Mouse (Mus musculus) hematopoietic stem cell, adult 5-6 weeks (primary cell): ENCODE measurements around the gene Eef1akmt1. TPM values are rescaled to one million over a fixed set of nuclear protein-coding genes. Genes with fewer than 3 reads are reported as not detected.

ENCODE experiments used
- ATAC-seq, 2 experiments: fragments of 125-278 bp in 1 of 2; replicated peaks in 1 of 2; 2 replicates each; pipeline ENCODE4 v1.8.0; 2016 to 2017; ENCODE audit warnings: inconsistent platforms in 2 of 2, mild to moderate bottlenecking in 2 of 2, moderate number of reproducible peaks in 2 of 2, low read depth in 1 of 2, moderate TSS enrichment in 1 of 2; ENCODE audit not compliant: low FRiP score in 2 of 2, poor library complexity in 2 of 2, severe bottlenecking in 2 of 2, insufficient read depth in 1 of 2, low TSS enrichment in 1 of 2
- total RNA-seq: library from RNA; stranded (forward); fragments of 172-1452, 232-1000 nt; gene quantifications from 2 replicates; pipeline ENCODE4 v1.2.3, GENCODE M21; 2017

The Eef1akmt1 gene
- total RNA-seq, 1 experiment from 2014 or later: 13.3 TPM

DNA sequence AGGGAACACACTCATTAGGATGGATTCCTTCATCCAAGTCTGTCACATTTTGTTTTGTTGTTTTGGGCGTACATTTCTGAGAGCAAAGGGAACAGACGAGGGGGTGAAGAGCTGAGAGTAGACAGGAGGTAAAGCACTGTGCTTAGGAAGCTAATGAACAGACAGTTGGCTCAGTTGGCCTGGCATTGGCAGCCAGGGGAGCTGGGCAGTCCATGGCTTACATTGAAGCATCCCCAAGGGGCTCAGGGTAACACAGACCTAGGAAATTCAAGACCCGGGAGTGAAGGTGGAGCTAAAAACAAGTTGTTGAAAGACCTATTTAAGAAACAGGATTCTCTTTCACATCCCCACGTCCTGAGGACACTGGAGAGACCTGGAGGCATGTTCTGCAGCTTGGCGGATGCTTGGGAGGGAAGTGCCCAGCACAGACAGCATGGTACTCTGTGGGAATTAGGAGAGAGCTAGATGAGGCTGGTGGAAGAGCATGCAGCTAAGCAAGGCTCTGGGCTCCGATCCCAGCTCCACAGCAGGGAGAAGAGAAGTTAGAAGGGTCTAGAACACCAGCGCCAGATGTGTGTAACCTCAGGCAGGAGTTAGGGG is 15.8 kb downstream of the Eef1akmt1 start:
- ATAC-seq: no peak

DNA sequence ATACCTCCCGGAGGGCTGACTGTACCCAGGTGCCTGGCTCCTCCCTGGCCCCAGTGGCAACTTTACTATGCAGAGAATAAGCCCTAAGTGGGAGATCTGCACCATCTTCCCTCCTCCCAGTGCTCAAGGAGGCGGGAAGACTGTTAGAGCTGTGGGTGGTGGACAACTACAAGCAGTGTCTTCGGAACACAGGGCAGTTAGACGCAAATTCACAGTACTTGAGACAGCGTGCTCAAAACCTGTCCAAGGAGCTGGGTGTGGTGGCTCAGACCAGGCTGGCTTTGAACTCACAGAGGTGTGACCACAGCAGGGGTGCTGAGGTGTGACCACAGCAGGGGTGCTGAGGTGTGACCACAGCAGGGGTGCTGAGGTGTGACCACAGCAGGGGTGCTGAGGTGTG is 17.0 kb downstream of the Eef1akmt1 start:
- ATAC-seq: no peak

DNA sequence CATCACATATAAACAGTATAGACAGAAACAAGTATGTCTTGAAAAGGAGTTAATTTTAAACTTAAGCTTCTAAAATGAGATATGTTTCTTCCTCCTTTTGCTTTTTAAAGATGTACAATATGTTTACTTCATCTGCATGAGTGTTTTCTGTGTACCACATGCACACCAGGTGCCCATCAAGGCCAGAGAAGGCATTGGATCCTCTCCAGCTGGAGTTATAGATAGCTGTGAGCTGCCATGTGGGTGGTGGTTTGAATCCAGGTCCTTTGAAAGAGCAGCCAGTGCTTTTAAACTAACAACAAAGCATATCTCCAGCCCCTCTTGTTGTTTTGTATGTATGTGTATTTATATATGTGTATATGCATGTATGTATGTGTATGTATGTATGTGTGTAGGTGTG is 18.5 kb downstream of the Eef1akmt1 start:
- ATAC-seq: no peak

DNA sequence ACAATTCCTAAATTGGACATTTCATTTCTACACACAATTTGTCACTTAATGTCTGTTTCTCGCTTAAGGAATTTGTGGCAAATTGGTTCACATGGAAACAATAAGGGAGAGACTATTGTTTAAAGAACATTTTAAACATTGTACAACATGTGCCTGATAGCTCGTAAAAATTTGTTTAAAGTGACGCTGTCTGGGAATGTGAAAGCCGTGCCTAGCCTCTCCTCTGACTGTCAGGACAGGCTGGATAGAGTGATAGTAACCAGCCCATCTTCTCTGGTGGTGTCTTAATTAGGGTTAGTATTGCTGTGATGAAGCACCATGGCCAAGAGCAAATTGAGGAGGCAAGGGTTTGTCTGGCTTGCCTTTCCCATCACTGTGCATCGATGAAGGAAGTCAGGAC is 24.4 kb downstream of the Eef1akmt1 start:
- no peak for ATAC-seq

DNA sequence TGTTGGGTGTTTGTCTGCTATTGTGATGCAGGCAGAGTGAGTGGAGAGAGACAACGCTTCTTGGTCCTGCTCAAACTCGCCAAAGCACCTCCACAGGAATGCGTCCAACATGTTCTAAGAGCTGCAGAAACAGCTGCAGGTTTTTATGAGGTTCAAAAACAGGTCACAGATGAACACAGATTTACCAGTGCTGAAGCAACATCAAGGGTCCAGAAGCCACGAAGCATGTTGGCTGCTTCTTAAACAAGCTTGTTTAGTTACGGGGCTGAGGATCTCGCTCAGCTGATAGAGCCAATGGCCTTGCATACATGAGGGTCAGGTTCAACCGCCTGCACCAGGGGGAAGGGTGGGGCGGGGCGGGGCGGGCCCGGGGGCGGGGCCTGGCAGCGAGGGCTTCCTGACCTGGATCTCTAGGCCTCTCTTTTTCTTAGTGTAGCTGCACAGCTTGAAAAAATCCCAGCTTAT is 24.8 kb downstream of the Eef1akmt1 start:
- no peak for ATAC-seq

DNA sequence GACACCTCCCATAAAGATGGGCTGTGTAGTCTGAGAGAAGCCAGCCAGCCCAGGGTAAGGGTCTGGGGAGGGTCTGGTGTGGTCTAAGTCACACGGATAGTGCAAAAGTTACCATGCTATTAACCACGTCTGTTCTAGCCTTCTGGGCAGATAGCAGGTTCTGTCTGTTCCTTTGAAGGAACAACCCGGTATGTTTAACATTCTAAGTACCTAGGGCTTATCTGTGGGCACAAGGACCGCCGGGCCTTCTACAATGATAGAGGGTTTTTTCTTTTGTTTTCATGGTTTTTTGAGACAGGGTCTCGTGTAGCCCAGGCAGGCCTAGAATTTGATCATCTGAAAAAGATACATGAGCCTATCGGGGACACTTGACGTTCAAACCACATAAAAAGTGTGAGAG is 25.3 kb downstream of the Eef1akmt1 start:
- ATAC-seq: no peak

DNA sequence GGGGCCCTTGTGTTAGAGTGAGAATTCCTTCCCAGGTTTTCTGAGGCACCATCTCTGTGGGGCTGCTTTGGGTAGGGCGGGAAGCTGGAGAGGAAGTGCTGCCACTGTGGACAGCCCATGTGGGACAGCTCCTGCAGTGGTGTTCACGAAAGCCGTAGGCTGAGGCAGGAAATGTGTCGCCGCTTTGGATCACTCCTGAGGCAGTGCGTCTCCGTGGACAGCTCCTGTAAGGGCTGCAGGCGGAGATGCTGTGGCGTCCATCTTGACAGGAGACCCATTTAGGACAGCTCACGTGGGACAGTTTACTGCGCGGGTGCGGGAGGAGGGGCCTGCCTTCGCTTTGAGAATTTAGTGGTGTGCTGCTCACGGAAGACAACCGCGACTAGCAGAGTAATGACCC is 25.9 kb downstream of the Eef1akmt1 start:
- no peak for ATAC-seq

DNA sequence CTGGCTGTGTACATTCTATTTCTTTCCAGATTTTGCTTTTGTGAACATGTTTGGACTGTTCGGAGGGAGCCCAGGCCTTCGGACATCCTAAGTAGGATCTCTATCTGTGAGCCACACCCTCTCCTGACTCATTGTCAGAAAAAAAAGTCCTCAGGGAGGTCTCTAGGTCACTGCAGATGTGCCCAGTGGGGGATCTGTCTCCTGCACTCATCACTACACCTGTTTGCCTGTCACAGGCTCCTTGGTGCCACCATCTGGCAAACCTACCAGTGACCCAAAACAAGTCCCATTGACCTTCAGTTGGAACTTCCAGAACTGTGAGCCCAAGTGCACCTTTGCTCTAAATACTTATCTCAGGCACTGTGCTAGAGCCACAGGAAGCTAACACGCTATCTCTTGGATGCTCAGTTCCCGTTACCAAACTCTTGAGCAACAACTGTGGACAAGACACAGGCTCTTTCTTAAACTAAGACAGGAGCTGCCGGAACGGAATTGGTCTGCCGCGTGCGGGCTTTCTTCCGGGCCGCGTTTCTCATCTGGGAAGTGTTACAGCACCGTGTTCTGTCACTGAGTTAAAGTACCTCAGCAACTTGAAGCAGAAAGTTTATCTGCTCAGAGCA is 27.9 kb downstream of the Eef1akmt1 start:
- peak in 1 of 2 experiments; percentile 29; a peak in 1 of 4 replicates for ATAC-seq

DNA sequence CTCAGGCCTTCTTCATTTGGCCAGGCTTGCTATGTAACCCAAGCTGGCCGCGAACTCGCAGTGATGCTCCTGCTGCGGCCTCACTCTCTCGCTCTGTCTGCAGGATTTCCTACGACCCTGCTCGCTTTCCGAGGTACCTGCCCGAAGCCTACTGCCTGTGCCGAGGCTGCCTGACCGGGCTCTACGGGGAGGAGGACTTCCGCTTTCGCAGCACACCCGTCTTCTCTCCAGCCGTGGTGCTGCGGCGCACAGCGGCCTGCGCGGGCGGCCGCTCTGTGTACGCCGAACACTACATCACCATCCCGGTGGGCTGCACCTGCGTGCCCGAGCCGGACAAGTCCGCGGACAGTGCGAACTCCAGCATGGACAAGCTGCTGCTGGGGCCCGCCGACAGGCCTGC is 29.2 kb downstream of the Eef1akmt1 start:
- ATAC-seq: peak in 1 of 2 experiments; percentile 34; a peak in 2 of 4 replicates

DNA sequence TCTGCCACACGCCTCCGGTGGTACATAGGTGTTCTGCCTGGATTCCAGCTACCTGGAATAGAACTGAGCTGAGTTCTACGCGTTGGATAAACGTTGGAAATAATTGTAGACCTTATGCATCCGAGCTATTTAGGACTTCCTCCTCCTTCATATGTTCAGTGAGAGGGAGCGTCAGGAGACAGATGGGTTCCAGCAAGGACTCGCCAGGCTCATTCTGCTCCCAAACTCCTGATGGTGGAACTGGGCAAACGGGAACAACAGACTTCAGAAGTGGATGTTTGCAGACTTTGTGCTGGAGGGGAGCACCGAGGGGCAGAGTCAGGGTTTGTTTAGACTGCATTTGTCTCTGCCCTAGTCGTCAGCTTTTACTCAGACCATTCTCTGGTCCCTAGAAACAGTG is 30.7 kb downstream of the Eef1akmt1 start:
- no peak for ATAC-seq

DNA sequence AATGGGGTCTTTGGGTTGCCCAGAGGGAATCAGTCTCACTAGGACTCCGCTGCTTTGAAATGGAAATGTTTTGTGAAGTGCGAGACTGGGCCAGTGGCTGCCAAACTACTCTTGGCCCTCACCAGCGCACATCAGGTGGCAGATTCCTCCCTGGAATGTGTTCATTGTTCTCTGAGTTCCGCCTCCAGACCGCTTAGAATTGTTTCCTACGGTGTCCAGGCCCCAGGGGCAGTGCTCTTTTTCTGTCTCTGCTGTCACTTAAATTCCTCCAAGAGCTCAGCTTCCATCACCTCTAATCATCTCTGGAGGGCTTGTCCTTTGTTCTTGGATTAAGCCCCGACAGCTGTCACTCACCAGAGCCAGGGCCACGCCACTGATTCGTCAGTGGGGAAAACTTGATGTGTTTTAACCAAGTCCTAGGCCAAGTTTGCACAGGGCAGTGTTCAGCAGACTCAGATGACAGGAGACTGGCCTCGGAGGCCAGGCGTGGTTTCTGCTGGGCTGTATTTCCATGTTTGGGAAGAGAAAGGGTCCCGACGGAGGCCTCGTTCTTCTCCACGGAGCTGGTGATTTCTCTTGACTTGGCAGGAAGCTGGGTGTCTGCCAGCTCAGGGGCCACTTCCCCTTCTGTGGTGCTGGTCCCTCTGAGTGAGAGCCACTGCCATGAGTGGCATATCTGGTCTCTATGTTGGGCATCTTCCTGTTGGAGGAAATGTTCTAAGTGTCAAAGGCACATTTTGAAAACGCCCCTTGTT is 34.0 kb downstream of the Eef1akmt1 start:
- peak; percentile 80 to 89 for ATAC-seq

DNA sequence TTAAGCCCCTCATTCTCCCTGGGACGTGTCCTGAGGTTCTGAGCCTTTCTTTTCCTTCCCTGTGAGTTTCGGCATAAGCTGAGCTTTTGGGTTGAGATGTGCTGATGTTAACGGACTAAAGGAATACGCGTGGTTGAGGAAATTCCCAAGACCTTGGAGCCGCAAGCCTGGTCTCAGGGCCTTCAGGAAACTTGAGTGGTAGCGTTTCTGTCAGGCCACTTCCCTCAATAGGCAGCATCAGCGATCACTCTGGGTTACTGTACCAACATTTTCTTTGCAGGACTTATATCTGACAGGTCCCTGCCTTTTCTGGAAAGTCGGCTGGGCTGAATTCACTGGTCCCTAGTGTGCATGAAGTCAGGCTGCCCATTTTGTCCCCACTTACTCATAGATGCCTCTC is 34.6 kb downstream of the Eef1akmt1 start:
- ATAC-seq: no peak

DNA sequence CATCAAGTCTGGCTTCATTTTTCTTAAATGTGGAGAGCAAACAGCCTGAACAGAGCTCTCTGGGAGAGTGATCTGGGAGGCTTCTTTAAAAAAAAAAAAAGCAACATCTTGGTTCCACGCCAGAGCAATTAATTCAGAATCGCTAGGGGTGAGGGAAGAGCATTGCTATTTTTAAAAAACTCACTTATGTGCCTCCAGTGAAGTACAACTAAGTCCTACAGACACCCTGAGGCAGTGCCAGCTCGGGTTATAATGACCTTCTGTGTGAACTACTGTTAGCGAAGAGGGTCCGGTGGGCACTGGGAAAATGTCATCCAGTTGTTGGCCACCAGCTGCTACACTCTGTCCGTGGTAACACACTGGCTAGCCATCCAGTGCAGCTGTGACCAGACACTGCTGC is 35.8 kb downstream of the Eef1akmt1 start:
- no peak for ATAC-seq

DNA sequence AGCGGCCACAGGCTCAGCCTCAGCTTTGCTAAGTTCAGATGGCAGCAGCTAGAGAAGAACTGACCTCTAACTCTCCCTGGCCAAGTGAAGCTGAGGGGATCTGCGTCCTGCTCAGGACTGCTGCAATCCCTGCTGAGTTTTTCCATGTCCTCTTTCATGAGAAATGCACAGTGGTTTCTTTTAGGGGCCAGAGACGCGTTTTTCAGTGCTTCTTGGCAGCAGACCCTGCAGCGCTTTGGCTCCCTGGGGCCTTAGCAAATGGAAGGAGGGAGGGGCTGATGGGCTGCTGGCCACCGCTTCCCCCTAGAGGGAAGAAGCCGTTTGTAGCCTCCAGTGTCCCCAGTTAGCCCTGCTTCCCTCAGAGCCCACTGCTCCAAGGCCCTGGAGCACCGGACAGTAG is 36.5 kb downstream of the Eef1akmt1 start:
- no peak; a peak in 1 of 4 replicates for ATAC-seq

DNA sequence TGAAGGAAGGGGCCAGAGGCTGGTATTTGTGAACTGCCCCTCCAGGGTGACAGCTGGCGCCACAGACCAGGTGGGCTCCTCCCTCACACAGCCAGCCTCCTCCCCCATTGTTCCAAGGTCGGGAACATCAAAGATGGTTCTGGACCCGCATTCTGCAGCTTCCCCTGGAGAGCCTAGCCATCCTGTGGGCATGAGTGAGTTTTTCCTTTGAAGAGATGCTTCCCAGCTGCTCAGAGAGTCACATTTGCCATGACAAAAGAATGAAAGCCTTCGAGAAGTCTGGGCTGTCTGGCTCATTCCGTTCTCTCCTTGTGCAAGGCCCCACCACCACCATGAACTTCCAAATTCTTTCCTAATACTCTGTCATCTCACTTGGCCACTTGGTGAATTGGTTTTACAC is 37.1 kb downstream of the Eef1akmt1 start:
- ATAC-seq: no peak

DNA sequence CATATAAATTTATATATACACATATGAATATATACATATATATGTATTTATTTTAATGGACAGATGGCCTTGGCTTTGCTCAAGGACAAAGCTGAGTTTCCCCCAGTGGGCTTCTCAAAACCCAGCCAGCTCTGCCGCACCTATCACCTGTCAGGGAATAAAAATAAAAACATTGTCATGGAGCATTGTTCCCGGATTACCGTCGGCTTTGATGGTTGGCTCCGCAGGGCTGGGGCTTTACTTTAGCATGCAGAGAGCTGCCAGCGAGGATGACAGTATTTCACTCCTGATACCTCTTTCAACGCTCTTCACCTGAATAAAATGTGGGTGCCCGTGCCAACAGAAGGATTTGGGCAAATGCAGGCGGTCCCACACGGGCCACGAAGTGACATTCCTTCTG is 37.6 kb downstream of the Eef1akmt1 start:
- no peak for ATAC-seq

DNA sequence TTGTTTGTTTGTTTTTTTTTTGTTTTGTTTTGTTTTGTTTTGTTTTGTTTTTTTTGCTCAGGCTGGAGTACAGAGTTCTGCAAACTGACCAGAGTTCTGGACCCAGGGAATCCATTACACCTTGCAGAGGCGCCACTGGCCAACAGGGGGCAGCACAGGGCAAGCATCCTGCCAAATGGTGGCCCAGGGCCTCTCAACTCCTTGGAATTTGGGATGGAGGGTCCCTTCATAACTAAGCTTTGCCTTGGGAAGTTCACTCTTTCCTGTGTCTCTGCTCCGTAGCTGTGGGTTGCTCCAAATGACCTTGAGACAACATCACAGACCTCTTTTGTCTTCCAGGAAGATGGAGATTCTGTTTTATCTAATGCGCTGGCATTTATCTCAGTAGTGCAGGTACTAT is 38.2 kb downstream of the Eef1akmt1 start:
- ATAC-seq: peak in 1 of 2 experiments; percentile 49; a peak in 1 of 4 replicates

DNA sequence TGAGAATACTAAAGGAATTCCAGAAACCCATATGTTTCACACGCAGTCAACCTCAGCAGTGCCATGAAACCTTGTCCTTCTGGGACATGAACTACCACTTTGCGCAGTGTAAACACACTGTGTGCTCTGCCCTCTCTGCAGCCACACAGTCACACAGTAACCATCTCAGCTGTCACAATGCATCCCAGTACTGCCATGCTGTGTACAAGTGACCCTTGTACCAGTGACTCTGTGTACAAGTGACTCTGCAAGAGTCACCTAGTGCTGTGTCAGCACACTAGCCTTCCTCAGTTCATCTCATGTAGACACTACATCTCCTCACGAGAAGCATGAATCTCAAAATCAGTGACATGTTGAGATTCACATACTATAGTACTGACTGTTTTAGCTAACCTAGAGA is 38.8 kb downstream of the Eef1akmt1 start:
- no peak for ATAC-seq
